Mouse (Mus musculus) spleen, adult 2 months (tissue): ENCODE results near the gene Wnt5b.

Experiments used
- CTCF ChIP-seq: fragments of 200-500 bp; IDR thresholded peaks from 2 replicates; pipeline ENCODE4 v1.5.1; 2011; ENCODE audit warnings: mild to moderate bottlenecking, inconsistent platforms; ENCODE audit not compliant: insufficient read depth, insufficient read length, insufficient replicate concordance; ENCODE audit errors: extremely low read depth
- POLR2A ChIP-seq: fragments of 200-500 bp; IDR thresholded peaks from 2 replicates; pipeline ENCODE4 v1.6.1; 2011; ENCODE audit warnings: low read depth, low read length, inconsistent platforms

DNA sequence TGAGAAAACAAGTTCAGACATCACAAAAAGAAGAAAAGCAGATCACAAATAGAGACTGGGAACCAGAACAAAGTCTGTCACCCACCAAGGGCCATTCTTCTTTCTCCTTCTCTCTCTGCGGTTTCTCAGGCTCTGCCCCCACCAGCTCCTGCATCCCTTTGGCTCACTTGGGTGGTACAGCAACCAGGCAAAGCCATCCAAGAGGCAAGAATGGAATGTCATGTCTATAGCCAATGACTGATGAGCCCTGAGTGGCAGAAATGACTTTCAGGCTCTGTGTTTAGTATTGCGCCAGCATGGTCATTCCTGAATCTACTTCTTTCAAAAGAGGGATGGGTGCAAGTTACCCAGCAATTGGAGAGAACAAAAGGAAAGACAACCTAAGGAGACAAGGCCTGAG is 46.7 kb upstream of the Wnt5b start:
- TF ChIP-seq POLR2A (no peak), CTCF (no peak)
